Mouse (Mus musculus): ENCODE data around the gene Snrk.

The Snrk gene

DNA sequence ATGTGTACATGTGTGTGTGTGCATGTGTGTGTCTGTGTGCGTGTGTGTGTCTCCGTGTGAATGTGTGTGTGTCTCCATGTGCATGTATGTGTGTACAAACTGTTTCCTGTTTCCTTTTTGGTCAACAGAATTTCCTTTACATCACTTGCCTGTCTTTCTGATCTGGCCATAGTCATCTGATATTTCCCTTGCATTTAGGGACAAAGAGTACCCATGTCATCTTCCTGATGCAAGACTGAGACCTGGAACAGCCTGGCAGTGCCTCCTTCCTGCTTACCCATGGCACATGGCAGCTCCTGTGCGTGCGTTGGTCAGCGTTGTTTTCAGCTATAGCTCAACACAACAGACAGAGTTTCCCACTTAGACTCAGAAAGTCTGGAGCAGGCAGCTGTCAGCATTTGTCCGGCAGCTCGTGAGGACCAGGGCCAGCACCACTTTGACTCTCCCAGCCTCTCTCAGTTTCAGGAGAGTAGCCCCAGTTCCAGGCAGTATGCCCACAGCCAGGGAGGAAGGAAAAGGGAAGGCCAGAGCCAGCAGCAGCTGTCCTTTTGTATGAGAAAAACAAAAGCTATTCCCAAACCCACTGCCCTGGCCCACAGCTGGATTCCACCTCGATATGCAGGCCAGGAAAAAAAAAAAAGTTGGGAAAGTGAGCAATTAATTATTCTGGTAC lies 7.4 kb upstream of the Snrk start:
- peak; percentile 25 for DNase-seq (ENCODE audit: low spot score)

DNA sequence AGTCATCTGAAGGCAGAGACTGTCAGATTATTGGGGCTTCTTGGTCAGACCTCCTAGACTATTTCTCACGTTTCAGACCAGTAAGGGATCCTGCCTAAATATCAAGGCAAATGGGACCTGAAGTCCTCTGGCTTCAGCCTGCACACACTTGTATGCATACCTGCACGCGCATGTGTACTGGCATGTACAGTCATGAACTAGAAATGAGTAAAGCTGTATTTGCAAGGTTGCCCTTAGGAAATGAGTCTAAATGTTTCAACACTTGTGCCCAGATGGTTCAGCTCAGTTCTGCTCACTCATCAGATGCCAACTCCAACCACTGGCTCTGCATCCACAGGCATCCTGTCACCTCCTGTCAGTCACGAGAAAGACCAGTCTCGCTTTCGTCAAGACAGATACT lies 6.6 kb upstream of the Snrk start:
- no peak for DNase-seq (ENCODE audit: low spot score)

DNA sequence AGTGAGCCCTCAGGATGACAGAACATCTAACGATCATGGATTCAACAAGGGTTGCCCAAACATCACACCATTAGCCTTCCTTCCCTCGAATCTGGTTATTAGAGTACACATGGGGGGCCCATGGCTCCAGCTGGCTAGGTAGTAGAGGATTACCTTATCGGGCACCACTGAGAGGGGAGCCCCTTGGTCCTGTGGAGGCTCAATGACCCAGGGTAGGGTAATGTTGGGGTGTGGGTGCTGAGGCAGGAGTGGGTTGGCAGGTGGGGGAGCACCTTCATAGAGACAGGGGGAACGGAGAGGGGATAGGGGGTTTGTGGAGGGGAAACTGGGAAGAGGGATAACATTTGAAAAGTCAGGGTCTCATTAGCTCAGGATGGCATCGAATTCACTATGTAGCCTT lies 6.1 kb upstream of the Snrk start:
- no peak for DNase-seq (ENCODE audit: low spot score)

DNA sequence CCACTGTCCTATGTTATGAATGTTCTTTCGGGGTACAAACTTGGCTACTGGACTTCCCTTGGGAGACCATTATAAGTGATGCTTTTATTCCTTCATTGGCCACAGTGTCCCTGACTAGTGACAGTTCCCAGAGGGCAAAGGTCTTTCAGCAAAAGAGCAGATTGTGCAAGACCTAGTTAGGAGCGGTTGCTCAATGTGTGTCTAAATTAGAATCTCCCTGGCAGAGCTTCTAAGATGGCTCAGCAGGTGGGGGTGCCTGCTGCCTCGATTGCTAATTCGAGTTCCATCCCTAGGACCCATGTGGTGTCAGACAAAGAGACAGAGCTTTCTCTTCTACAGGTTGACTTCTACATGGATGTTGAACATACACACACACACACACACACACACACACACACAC lies 1.5 kb upstream of the Snrk start:
- no peak for DNase-seq (ENCODE audit: low spot score)

DNA sequence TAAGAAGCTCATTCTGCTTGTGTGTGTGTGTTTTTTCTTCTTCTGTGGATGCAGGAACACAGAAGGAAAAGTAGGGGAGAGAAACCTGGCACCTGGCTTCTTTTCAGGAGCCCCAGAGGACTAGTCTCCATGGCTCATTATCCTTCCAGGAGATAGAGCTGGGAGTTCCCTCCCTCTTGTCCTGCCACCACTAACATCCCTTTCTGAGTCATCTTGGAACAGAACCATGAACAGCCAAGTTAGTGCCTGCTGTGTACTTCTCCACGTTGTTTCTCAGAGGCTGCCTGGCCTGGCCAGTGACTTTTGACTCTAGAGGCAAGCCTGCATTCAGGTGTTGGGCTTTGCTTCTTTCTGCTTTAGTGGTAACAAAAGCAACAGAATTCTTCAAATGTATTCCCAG lies 707 bp upstream of the Snrk start:
- DNase-seq (ENCODE audit: low spot score), result no peak

DNA sequence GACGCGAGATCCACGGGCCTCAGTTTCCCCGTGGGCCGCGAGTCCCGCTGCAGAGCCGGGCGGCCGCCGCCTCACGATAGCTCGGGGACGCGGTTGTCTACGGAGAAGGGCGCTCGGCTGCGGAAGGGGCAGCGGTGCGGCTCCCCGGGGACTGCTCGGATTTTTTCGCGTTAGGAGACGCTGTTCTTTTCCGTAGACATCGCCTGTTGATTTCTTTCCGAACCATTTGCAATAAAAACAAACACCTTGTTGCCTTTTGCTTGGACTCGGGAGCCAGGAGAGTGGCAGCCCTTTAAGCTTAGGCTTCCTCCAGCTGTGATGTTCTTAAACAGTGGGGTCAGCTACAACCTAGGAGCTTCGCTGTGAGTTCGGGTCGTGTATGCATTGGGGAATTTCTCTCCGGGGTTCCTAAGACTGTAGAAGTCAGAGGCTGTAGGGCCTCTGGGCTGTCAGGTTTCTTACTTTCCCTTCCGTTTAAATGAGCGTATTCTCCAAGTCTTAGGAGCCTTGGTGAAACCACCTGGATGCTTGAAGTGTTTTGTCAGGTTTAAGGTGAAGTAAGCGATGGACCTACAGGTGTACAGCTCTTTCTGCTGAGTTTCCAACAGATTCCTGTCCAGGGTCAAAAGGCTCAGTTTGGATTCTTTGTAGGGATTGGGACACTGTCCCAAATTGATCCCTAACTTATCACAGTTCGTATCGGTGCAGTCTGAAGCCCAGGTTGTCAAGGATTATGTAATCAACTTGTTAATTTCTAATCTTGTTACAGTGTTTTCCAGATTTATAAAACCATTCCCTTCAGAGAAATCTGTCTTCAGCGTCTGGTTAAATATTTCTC lies 845 bp downstream of the Snrk start:
- DNase-seq (ENCODE audit: low spot score), result peak; percentile 7

DNA sequence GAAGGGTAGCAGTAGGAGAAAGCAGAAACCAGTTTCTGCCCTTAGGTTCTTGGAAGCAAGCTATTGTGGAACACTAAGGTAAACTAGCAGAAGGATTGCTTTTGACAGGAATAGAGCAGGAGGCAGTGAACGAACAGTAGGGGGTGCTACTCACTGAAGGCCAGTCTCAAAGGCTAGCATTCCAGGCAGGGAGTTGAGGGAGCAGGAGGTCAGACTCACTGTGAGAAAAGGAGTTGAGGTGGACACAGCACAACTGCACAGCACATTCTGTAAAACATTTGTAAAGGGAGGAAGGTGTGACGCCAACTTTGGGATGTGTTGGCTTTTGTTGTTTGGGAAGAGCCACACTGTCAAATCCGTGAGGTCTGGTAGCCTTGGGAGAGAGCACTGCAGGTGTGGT lies 3.0 kb downstream of the Snrk start:
- peak; percentile 47 for DNase-seq (ENCODE audit: low spot score)

DNA sequence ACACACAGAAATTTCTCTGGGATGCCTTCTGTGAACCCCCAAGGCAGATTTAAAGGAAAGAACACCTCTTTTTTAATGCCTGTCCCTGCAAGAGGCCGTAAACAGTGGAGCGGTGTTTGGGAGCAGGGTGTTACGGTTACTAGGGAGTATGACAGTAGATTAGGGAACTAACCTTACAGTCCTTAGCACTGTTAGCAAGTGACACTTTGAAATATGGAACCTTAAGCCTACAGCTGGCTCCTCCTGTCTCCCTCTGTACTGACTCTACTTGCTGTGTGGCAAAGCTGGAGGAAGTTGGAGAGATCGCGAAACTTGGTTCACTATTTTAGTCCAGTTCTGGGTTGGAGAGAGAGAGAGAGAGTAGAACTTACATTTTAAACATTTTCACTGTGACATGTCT lies 5.0 kb downstream of the Snrk start:
- no peak for DNase-seq (ENCODE audit: low spot score)

DNA sequence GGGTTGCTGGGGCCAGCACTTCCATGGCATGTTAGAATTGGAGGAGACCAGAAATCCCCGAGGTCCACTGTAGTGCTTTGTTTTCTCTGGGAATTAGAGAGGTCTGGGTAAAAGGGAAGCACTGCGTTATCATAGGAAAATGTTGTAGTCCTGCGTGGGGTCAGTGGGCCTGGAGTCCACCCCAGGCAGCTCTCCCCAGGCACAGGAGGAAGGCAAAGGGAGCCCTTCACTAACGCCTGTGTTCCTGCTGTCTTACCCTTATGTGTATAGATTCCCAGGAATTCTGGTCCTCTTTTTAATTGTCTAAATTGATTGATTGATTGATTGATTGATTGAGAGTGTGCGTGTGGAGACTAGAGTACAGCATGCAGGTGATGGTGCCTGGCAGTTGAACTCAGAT lies 6.1 kb downstream of the Snrk start:
- DNase-seq (ENCODE audit: low spot score), result no peak

DNA sequence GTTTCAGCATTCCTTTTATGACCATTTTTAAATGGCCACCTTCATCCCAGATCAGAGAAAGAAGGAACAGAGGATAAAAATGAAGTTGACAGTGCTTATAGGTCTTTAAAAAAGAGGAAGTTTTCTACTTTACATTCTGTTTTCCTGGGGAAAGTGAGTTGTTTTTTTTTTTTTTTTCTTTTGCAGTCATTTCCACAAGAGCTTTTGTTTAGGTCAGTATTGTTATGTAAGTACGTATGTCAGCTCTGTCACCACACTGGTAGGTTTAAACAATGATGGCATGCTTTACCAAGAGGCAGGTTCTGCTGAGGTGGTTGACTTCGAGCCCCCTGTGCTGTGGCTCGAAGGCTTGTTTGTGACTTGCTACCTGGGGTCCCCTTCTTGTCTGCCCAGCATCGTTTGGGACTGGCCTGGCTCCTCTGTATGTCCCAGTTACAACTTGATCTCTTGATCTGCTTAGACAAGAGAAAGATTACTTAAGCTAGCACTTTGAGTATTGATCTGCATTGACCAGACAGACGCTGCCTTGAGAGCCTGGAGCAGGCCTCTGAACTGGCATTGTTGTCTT lies 8.7 kb downstream of the Snrk start:
- no peak for DNase-seq (ENCODE audit: low spot score)

DNA sequence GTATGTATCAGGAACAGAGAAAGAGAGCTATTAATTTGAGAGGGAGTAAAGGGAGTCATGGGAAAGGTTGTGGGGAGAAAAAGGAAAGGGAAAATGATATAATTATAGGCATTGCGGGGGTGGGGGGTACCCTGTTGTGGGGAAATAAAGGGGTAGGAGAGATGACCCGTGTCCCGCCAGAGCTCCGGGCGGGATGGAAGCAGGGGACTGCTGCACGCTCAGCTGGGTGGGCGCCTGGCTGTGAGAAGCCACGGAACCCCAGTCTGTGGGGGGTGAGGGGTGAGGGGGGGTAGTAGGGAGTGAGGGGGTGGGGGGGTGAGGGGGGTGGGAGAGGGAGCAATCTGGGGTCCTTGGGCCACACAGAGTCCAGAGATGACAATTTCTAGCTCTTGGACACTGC lies 9.7 kb downstream of the Snrk start:
- DNase-seq (ENCODE audit: low spot score), result no peak

DNA sequence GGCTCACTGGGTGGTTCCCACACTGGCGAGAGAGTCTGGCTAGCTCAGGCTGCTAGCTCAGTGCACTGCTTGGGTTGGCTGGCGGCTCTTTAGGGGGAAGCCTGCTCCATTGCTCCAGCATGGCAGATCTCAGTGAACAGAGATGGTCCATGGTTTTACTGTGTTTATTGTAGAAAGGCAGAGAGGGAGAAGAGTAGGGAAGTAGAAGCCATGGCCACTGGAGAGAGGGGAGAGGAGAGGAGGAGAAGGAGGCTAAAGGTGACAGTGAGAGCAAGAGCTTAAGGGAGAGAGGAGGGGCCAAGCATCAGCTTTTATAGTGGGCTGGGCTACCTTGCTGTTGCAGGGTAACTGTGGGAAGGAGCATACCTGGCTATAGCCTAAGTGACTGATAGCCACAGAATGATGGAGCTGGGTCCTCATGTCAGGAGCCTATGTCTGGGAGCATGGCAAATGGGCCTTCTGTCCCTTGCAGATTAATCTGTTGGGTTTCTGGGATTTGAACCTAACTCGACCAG lies 10.3 kb downstream of the Snrk start:
- DNase-seq (ENCODE audit: low spot score), result no peak

DNA sequence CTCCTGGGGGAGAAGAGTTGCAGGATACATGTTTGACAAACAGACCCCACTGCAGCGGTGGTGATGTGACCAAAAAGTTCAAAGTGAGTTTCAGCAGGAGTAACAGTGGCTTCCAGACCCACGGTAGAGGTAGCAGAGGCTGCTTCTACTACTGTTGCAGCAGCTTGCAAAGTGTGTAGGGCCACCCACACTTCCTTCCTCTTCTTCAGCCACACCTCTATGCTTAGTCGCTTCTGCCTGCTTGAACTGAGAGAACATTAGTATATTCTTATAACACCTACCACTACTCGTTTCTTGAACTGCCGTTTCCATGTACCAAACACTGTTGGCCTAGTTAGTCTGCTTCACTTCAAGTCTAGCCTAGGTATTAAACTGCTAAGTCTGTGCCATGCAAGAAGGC lies 11.6 kb downstream of the Snrk start:
- DNase-seq (ENCODE audit: low spot score), result no peak

DNA sequence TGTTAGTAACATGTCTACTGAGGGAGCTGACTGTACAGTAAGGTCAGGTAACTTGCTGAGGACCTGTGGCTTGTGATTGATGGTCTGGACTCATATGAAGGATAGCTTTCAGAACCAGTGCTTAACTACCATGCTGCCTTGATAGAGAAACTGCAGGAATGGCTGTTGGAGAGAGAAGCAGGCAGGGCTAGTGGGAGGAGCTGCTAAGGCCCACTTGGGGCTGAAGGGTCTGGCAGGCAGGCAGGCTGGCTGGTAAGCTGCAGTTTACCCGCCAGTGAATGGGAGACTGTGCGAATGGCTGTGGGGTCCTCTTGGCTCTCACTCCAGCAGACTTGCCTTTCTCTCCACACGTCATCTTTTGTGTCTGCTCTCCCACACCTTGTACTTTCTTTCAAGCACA lies 13.6 kb downstream of the Snrk start:
- DNase-seq (ENCODE audit: low spot score), result no peak

DNA sequence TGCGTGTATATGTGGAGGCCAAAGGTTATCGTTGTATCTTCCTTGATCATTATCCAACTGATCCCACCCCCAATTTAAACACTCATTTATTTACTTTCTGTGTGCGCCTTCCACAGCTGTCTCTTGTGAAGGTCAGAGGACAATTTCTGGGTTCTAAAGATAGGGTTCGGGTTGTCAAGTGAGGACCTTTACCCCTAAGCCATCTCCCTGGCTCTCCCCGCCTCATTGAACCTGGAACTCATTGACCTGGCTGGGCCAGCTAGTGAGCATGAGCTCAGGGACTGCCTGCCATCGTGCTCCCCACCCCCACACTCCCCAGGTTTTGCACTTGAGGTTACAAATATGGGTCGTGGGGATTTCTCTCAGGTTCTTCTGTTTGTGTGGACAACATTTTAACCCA lies 15.1 kb downstream of the Snrk start:
- no peak for DNase-seq (ENCODE audit: low spot score)

DNA sequence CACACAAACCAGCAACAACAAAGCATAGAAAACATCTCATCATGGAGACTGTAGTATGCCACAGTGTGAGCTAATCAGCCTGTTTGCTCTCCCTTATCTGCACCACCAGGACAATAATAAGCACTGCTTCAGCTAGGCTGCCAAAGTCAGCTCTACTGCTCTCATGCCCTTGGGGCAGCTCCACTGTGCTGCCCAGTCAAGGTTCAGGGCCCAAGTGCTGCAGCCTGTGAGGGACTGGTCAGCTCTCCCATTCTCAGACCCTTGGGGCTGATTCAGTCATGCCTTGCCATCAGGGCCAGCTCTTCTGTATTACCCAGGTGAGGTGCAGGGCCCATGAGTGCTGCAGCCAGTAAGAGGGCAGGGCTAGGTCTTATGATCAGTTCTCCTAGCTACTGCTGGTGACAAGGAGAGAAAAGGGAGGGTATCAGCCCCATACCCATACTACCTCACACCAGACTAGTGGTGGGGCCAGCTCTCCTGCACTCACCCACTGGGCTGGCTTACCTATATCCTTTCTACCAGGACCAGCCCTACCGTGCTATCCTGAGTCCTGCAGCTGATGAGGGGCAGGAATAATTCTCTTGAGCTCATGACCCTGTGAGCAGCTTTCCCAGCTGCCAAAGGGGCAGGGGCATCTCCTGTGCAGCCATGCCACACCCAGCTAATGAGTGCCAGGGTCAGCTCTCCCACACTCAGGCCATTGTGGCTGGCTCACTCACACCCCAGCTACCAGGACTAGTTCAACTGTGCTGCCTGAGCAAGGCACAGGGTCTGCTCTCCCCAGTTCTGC lies 18.2 kb downstream of the Snrk start:
- DNase-seq (ENCODE audit: low spot score), result no peak

DNA sequence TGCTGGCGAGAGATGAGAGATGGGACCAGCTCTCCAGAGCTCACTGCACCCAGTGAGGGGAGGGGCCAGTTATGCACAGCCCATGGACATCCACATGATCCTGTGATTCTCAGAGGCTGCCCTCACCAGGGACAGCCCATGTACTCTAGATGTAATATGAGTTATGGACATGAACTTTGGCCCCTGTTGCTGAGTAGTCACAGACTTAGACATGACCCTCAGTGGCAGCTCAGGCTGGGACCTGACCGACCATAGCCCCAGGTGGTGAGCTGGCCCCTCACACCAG lies 18.8 kb downstream of the Snrk start:
- DNase-seq (ENCODE audit: low spot score), result no peak

DNA sequence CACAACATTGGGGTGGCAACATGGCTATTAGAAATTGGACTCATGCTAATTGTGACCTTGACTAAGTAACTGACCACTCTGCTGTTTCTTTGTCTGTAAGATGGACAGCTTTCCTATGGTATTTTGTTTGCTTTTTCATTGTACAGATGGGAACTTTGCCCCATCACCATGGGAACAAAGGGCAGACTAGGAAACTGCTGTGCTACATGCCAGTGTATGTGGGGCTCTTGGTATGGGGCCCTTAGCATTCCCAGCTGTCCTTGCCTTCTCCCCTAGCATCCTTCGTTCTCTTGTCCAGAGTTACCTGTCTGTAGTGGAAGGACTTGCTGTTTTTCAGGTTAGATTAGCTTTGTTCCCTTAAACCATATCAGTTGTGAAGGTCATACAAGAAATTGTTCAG lies 20.9 kb downstream of the Snrk start:
- no peak for DNase-seq (ENCODE audit: low spot score)

DNA sequence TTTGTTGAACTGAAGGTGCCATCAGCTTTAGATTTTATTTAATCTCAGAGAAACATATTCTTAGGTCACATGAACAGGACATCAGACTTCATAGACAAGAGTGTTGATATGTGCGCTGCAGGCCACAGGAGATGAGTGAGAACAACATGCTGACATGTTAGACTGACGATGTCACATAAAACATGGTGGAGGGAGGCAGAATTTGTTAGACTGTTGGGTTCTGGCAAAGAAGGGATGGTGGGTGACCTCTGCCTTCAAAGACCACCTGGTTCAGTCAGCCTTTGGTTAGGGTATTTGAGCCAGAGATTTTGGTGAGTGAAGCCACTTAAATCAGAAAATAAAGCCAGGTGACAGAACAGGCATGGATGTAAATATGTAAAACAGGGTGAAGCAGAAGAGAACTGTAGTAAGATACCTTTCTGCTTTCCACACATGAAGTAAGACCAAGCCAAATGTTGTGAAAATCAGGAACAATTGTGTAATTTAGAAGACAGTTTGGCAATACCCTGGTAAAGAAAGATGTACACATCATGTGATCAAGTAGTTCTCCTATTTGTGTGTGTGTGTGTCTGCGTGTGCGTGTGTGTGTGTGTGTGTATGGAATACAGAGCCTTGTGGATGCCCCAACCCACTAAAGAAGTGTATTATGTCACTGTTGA lies 21.4 kb downstream of the Snrk start:
- DNase-seq (ENCODE audit: low spot score), result no peak

DNA sequence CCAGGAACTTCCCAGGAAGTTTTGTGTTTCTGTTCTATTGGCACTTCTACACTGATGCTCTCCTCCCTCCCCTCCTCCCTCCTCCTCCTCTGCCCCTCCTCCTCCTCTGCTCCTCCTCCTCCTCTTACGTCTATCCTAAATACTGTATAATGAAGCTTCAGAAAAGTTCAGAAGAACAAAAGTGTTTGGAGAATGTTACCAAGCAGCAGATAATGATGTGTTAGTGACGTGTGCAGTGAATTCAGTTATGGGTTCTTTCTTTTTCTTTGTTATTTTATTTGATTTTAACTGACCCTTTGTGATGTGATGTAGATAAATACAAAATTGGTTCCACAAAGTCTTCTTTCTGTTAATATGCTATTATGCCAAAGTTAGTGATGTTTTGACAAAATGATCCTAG lies 22.2 kb downstream of the Snrk start:
- no peak for DNase-seq (ENCODE audit: low spot score)

DNA sequence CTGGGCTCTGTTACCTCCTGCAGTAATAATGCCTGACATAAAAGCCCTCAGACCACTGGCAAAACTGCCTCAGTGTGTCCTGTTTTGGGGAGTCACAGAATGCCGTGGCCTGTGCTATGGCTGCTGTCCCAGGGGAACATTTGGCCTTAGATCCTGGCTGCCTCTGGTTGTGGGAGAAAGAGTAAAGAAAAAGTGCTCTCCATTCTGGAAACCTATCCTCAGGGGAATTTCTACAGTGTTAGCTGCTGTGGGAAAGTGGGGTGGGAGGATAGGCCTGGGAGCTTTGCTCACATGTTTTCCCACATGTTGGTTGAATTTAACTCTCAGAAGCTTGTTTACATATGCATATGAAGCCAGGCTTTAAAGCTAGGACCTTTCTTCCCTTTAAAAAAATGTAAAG lies 26.2 kb downstream of the Snrk start:
- no peak for DNase-seq (ENCODE audit: low spot score)

DNA sequence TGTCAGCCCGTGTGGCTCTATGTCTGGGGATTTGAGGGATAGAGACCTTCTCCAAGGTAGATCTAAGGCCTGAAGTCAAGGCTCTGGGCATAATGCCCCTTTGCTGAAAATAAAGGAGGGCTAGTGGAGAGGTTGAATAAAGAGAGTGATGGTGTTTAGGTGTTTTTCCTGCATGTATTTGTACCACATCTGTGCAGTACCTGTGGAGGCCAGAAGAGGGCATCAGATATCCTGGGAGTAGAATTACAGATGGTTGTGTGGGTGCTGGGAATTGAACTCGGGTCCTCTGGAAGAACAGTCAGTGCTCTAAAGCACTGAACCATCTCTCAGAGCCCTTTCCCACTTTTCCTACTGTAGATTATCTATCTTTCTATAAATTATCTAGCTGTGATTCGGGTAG lies 27.7 kb downstream of the Snrk start:
- no peak for DNase-seq (ENCODE audit: low spot score)

Data from ovary, postnatal 14 days (tissue).